Mouse (Mus musculus) hindbrain, embryonic 15.5 days (tissue): ENCODE data around the gene Plxnc1. TPM values are rescaled to one million over a fixed set of nuclear protein-coding genes. Genes with fewer than 3 reads are reported as not detected.

ENCODE experiments used
- ATAC-seq: fragments of 200-750 bp; cut with Nextera tagmentation; 2 replicates; pipeline ENCODE4 v1.8.0; 2017; ENCODE audit warnings: low read depth, moderate number of reproducible peaks, moderate TSS enrichment; ENCODE audit not compliant: low FRiP score
- H3K27ac ChIP-seq: fragments of 300-500 bp; sonication (generic); replicated peaks from 2 replicates; pipeline ENCODE4 v1.5.1; 2015; ENCODE audit warnings: mild to moderate bottlenecking, inconsistent platforms
- H3K27me3 ChIP-seq: fragments of 300-500 bp; sonication (generic); 2 replicates; pipeline ENCODE4 v1.6.1; 2015; ENCODE audit warnings: control low read depth, inconsistent platforms
- H3K36me3 ChIP-seq: fragments of 300-500 bp; sonication (generic); 2 replicates; pipeline ENCODE4 v1.6.1; 2015; ENCODE audit warnings: control low read depth, inconsistent platforms
- H3K4me1 ChIP-seq: fragments of 300-500 bp; sonication (generic); replicated peaks from 2 replicates; pipeline ENCODE4 v1.6.1; 2015; ENCODE audit warnings: control low read depth, inconsistent platforms
- H3K4me2 ChIP-seq: fragments of 300-500 bp; sonication (generic); 2 replicates; pipeline ENCODE4 v1.6.1; 2015; ENCODE audit warnings: moderate library complexity, mild to moderate bottlenecking, inconsistent platforms
- H3K4me3 ChIP-seq: fragments of 300-500 bp; sonication (generic); 2 replicates; pipeline ENCODE4 v1.5.1; 2015; ENCODE audit warnings: mild to moderate bottlenecking, inconsistent platforms
- H3K9ac ChIP-seq: fragments of 300-500 bp; sonication (generic); 2 replicates; pipeline ENCODE4 v1.6.1; 2015; ENCODE audit warnings: inconsistent platforms
- H3K9me3 ChIP-seq: fragments of 300-500 bp; sonication (generic); 2 replicates; pipeline ENCODE4 v1.6.1; 2016; ENCODE audit warnings: control low read depth, inconsistent platforms
- WGBS: fragments of 180-500 bp; shearing (Covaris S2); methylation state at CpG from one replicate; pipeline ENCODE4 v1.1.7; 2015; 5-methylcytosine and 5-hydroxymethylcytosine counted together
- polyA plus RNA-seq: library from polyadenylated mRNA; unstranded; fragments of >200 nt; fragmentation: Nextera tagmentation; extraction: Ambion mirVana; gene quantifications from 2 replicates; pipeline ENCODE4 v1.2.1, GENCODE M21; 2015

The Plxnc1 gene
- polyA plus RNA-seq, 1 experiment from 2014 or later, result 12.5 TPM

GRCm38 (mm10) chr10:94917354-94917753 is 27.3 kb downstream of the Plxnc1 start:
- H3K4me3 ChIP-seq, result no peak overlapping the region
- 0 out of 2 replicates have a peak, but pooled peaks cover 4% of the 10 kb centered on the region for H3K4me1 ChIP-seq
- H3K36me3 ChIP-seq, result peaks cover 16% of the 10 kb centered on the region
- 79% methylated on average over 4 of the region's 4 CpGs for WGBS
- H3K27me3 ChIP-seq, result no peaks in the 10 kb centered on the region
- H3K4me2 ChIP-seq, result no peak overlapping the region
- H3K9me3 ChIP-seq, result no peaks in the 10 kb centered on the region
- H3K9ac ChIP-seq, result no peak overlapping the region
- ATAC-seq, result no peak
- H3K27ac ChIP-seq, result no peak overlapping the region

DNA sequence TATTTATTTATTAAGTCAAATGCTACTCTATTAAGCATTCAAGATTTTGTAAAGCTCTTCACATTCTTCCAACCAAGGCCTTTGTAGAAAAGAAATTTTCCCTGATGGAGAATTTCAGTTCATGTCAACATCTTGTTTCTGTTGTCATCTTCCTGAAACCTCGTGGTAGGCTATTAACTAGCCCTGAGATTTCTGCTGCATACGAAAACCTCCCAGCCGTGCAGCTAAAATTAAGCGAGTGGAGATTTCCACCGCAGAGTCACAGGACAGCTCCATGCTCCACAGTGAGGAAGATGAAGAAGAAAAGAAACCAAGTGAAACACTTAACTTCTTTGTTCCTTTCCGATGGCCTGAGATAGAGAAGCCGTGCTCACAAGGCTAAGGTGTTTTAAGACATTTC is 28.0 kb downstream of the Plxnc1 start:
- Histone ChIP-seq H3K4me3 (no peak overlapping the region), H3K9me3 (no peaks in the 10 kb centered on the region), H3K27me3 (no peaks in the 10 kb centered on the region), H3K4me2 (no peak overlapping the region), H3K36me3 (peaks cover 11% of the 10 kb centered on the region), H3K4me1 (0 out of 2 replicates have a peak, but pooled peaks cover 4% of the 10 kb centered on the region), H3K27ac (no peak overlapping the region), H3K9ac (no peak overlapping the region)
- WGBS, result 86% methylated on average over 7 of the region's 7 CpGs
- no peak for ATAC-seq

GRCm38 (mm10) chr10:94915746-94916145 is 28.9 kb downstream of the Plxnc1 start:
- no peak for ATAC-seq
- Histone ChIP-seq H3K27me3 (no peaks in the 10 kb centered on the region), H3K27ac (no peak overlapping the region), H3K9me3 (no peaks in the 10 kb centered on the region), H3K9ac (no peak overlapping the region), H3K4me3 (no peak overlapping the region), H3K4me2 (no peak overlapping the region), H3K36me3 (peaks cover 6% of the 10 kb centered on the region; the same call in 1 of the 2 replicates), H3K4me1 (0 out of 2 replicates have a peak, but pooled peaks cover 4% of the 10 kb centered on the region)
- WGBS, result 87% methylated on average over 6 of the region's 6 CpGs

GRCm38 (mm10) chr10:94914081-94914480 is 30.6 kb downstream of the Plxnc1 start:
- no peak for ATAC-seq
- Histone ChIP-seq H3K27me3 (no peaks in the 10 kb centered on the region), H3K4me2 (no peak overlapping the region), H3K27ac (no peak overlapping the region), H3K36me3 (no peaks in the 10 kb centered on the region), H3K4me3 (no peak overlapping the region), H3K9ac (no peak overlapping the region), H3K9me3 (no peaks in the 10 kb centered on the region), H3K4me1 (0 out of 2 replicates have a peak, but pooled peaks cover 4% of the 10 kb centered on the region)
- WGBS, result 84% methylated on average over 11 of the region's 11 CpGs

DNA sequence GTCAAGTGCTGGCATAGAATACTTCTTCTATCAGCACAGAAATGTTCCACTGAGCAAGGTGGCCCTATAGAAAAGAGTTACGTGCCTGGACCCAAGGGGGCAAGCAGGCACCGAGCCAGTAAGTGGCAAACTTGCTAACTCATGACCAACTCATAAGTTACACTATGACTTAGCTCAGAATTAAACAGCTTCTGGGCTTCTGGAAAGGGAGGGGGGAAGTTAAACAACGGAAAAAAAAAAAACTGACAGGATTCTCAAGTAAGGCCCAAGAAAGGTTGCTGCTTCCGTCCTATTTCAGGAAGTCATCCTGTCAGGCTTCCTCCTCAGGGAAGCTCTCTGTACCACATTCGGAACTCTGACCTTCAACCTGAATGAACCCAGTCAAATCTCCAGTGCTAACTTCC is 31.3 kb downstream of the Plxnc1 start:
- no peak overlapping the region for H3K27ac ChIP-seq
- no peak overlapping the region for H3K4me2 ChIP-seq
- no peaks in the 10 kb centered on the region for H3K9me3 ChIP-seq
- H3K4me1 ChIP-seq, result 0 out of 2 replicates have a peak, but pooled peaks cover 4% of the 10 kb centered on the region
- H3K27me3 ChIP-seq, result no peaks in the 10 kb centered on the region
- H3K9ac ChIP-seq, result no peak overlapping the region
- no peaks in the 10 kb centered on the region for H3K36me3 ChIP-seq
- ATAC-seq, result no peak
- 74% methylated on average over 5 of the region's 5 CpGs for WGBS
- H3K4me3 ChIP-seq, result no peak overlapping the region

DNA sequence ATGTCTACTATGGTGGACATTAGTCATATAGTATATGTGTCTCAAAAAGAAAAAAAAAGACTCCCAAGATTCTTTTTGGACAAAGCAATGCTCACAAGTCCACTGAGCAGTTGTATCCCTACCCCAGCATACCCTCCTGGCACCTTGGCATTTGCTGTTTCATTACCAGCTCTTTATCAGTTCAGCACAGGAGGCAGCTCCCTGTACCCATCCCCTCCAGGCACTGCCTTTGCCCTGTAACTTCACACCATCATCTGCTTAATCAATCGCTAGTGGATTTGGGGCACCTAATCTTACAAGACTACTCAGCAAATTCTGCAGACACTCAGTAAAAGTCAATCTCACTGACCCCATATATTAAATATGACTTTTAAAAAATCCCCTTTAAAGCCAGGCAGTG is 32.1 kb downstream of the Plxnc1 start:
- WGBS, result 93% methylated on average over 1 of the region's 1 CpGs
- Histone ChIP-seq H3K36me3 (no peaks in the 10 kb centered on the region), H3K27me3 (no peaks in the 10 kb centered on the region), H3K9ac (no peak overlapping the region), H3K27ac (no peak overlapping the region), H3K4me2 (no peak overlapping the region), H3K4me3 (no peak overlapping the region), H3K4me1 (no peaks in the 10 kb centered on the region), H3K9me3 (no peaks in the 10 kb centered on the region)
- ATAC-seq, result no peak

DNA sequence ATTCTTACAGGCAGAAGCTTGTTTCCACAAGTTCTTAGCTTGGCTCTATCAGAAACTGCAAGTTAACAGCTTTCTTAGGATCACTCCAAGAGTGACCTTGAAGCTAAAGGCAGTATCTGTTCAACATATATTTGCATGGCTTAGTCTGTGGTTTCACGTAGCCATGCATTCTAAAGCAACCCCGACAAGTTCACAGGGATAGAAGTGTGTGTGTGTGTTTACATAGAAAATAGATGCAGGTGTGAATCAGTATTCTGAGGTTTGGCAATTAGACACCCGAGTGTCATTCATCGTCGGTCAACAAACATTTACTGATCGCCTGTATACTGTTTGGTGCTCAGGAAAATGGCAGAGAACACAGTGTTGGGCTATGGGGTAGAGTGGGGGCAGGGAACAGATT is 33.5 kb downstream of the Plxnc1 start:
- 93% methylated on average over 6 of the region's 6 CpGs for WGBS
- no peaks in the 10 kb centered on the region for H3K9me3 ChIP-seq
- no peaks in the 10 kb centered on the region for H3K36me3 ChIP-seq
- H3K9ac ChIP-seq, result no peak overlapping the region
- H3K27me3 ChIP-seq, result no peaks in the 10 kb centered on the region
- H3K27ac ChIP-seq, result no peak overlapping the region
- H3K4me3 ChIP-seq, result no peak overlapping the region
- H3K4me1 ChIP-seq, result peaks cover 10% of the 10 kb centered on the region
- H3K4me2 ChIP-seq, result no peak overlapping the region
- no peak for ATAC-seq

- no peak overlapping the region for H3K4me2 ChIP-seq
- no peaks in the 10 kb centered on the region for H3K36me3 ChIP-seq
- peaks cover 15% of the 10 kb centered on the region for H3K4me1 ChIP-seq
- no peak overlapping the region for H3K27ac ChIP-seq
- H3K9me3 ChIP-seq, result no peaks in the 10 kb centered on the region
- H3K27me3 ChIP-seq, result no peaks in the 10 kb centered on the region
- WGBS, result 86% methylated on average over 4 of the region's 4 CpGs
- H3K9ac ChIP-seq, result no peak overlapping the region
- H3K4me3 ChIP-seq, result no peak overlapping the region
- no peak for ATAC-seq
These were observed 34.1 kb downstream of the Plxnc1 start for GRCm38 (mm10) chr10:94910570-94910969.

GRCm38 (mm10) chr10:94909789-94910188 is 34.8 kb downstream of the Plxnc1 start:
- H3K4me1 ChIP-seq, result peaks cover 21% of the 10 kb centered on the region
- H3K4me2 ChIP-seq, result no peak overlapping the region
- WGBS, result 62% methylated on average over 2 of the region's 2 CpGs
- no peak overlapping the region for H3K9ac ChIP-seq
- H3K4me3 ChIP-seq, result no peak overlapping the region
- no peaks in the 10 kb centered on the region for H3K36me3 ChIP-seq
- no peak for ATAC-seq
- no peak overlapping the region for H3K27ac ChIP-seq
- no peaks in the 10 kb centered on the region for H3K27me3 ChIP-seq
- no peaks in the 10 kb centered on the region for H3K9me3 ChIP-seq

GRCm38 (mm10) chr10:94908976-94909717 is 35.5 kb downstream of the Plxnc1 start:
- Histone ChIP-seq H3K36me3 (no peaks in the 10 kb centered on the region), H3K27ac (no peak overlapping the region), H3K9ac (no peak overlapping the region), H3K27me3 (no peaks in the 10 kb centered on the region), H3K4me3 (no peak overlapping the region), H3K4me2 (no peak overlapping the region), H3K4me1 (peaks cover 28% of the 10 kb centered on the region), H3K9me3 (no peaks in the 10 kb centered on the region)
- ATAC-seq, result no peak
- WGBS, result 89% methylated on average over 11 of the region's 11 CpGs

GRCm38 (mm10) chr10:94905689-94906473 is 38.8 kb downstream of the Plxnc1 start:
- H3K4me3 ChIP-seq, result no peak overlapping the region
- 18% methylated on average over 21 of the region's 21 CpGs for WGBS
- H3K9me3 ChIP-seq, result no peaks in the 10 kb centered on the region

DNA sequence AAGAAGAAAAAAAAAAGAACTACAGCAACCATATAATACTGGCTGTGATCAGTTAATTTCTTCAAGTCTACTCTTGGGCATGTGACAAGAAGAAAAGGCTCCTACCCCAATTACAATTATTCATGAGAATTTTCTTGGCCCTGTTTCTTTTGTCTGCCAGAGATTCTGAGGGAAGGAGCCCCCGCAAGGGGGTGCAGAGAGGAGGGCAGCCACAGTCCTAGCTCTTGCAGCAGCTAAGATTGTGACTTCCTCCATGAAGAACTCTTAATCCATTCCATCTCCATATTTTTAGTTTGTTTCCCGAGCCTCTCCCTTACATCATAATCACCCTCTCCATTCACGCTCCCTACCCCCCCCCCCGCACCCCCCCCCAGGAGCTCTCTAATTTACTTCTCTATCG is 39.4 kb downstream of the Plxnc1 start:
- no peak overlapping the region for H3K4me3 ChIP-seq
- H3K27me3 ChIP-seq, result no peaks in the 10 kb centered on the region
- 0 out of 2 replicates have a peak, but pooled peaks cover 3% of the 10 kb centered on the region for H3K36me3 ChIP-seq
- no peak overlapping the region for H3K9ac ChIP-seq
- peaks cover 28% of the 10 kb centered on the region for H3K4me1 ChIP-seq
- H3K27ac ChIP-seq, result peak overlapping the region; percentile 78
- H3K4me2 ChIP-seq, result peak overlapping the region; percentile 40
- H3K9me3 ChIP-seq, result no peaks in the 10 kb centered on the region
- 20% methylated on average over 4 of the region's 5 CpGs for WGBS
- ATAC-seq, result peak; percentile 63

More at GRCm38 (mm10) chr10:94905689-94906473, 38.8 kb downstream of the Plxnc1 start:
- H3K27me3 ChIP-seq, result no peaks in the 10 kb centered on the region
- no peaks in the 10 kb centered on the region for H3K36me3 ChIP-seq
- H3K4me1 ChIP-seq, result peaks cover 28% of the 10 kb centered on the region
- H3K9ac ChIP-seq, result no peak overlapping the region
- ATAC-seq, result peak; percentile 94
- peak overlapping the region; percentile 40 for H3K4me2 ChIP-seq
- H3K27ac ChIP-seq, result peak overlapping the region; percentile 78
